ENCODE assay signal across 10 mouse cellular contexts in genomic region chr14:24216678-24217361, GRCm38 (mm10). TPM values are rescaled to one million over a fixed set of nuclear protein-coding genes. Genes with fewer than 3 reads are reported as not detected.
DNase-seq lines count a peak whose midpoint lies in the region; ATAC-seq and TF ChIP-seq lines count a peak whose summit lies in the region.
"Had no signal": no experiment of that assay in that cellular context is flagged by ENCODE, and none has a peak within 500 bp of the region (broad histone marks: within the 10 kb centered on the region; RNA-seq: fewer than 3 reads in every experiment).

No protein-coding gene starts in this region.

- no peak overlapping the region for H3K4me3 ChIP-seq in heart, embryonic 12.5 days
- H3K4me3 ChIP-seq in layer of hippocampus, adult 2 months = no peak overlapping the region
- no peak overlapping the region for H3K4me3 ChIP-seq in embryonic facial prominence, embryonic 11.5 days (ENCODE audit: low read depth, low read length)
- no peak overlapping the region for H3K4me3 ChIP-seq in limb, embryonic 11.5 days (ENCODE audit: low read depth, low read length)
- H3K4me3 ChIP-seq: midbrain, embryonic 12.5 days had no signal

- H3K36me3 ChIP-seq in heart, embryonic 12.5 days = no peaks in the 10 kb centered on the region
- no peaks in the 10 kb centered on the region for H3K36me3 ChIP-seq in embryonic facial prominence, embryonic 11.5 days (replicated peaks; ENCODE audit: control insufficient read depth, insufficient read depth, low read depth, low read length)
- H3K36me3 ChIP-seq in limb, embryonic 11.5 days (ENCODE audit: control insufficient read depth, insufficient read depth, low read length) = no peaks in the 10 kb centered on the region
- H3K36me3 ChIP-seq: midbrain, embryonic 12.5 days had no signal

- no peaks in the 10 kb centered on the region for H3K9me3 ChIP-seq in heart, embryonic 12.5 days (replicated peaks)
- H3K9me3 ChIP-seq in embryonic facial prominence, embryonic 11.5 days (replicated peaks; ENCODE audit: control insufficient read depth, low read length) = no peaks in the 10 kb centered on the region
- no peaks in the 10 kb centered on the region for H3K9me3 ChIP-seq in limb, embryonic 11.5 days (ENCODE audit: control insufficient read depth, low read length)
- H3K9me3 ChIP-seq: midbrain, embryonic 12.5 days had no signal

- no peak overlapping the region for H3K4me2 ChIP-seq in heart, embryonic 12.5 days
- H3K4me2 ChIP-seq in embryonic facial prominence, embryonic 11.5 days (ENCODE audit: low read depth, low read length) = no peak overlapping the region
- no peak overlapping the region for H3K4me2 ChIP-seq in limb, embryonic 11.5 days (ENCODE audit: low read depth, severe bottlenecking)
- H3K4me2 ChIP-seq: midbrain, embryonic 12.5 days had no signal

- ATAC-seq in heart, embryonic 12.5 days (ENCODE audit: insufficient number of reproducible peaks, low FRiP score) = no peak
- ATAC-seq in embryonic facial prominence, embryonic 11.5 days (replicated peaks; ENCODE audit: insufficient number of reproducible peaks, low FRiP score, low TSS enrichment, low read depth) = no peak
- no peak; the same call in 1 of the 2 replicates for ATAC-seq in limb, embryonic 11.5 days (ENCODE audit: insufficient number of reproducible peaks, low FRiP score, low TSS enrichment, low read depth)

- H3K27ac ChIP-seq in heart, embryonic 12.5 days (ENCODE audit: poor library complexity, severe bottlenecking) = no peak overlapping the region
- H3K27ac ChIP-seq in layer of hippocampus, adult 2 months = peak overlapping the region; percentile 80
- peak overlapping the region; percentile 13; the same call in 1 of the 2 replicates for H3K27ac ChIP-seq in embryonic facial prominence, embryonic 11.5 days (replicated peaks; ENCODE audit: low read depth, low read length)
- peak overlapping the region; percentile 47 for H3K27ac ChIP-seq in limb, embryonic 11.5 days (replicated peaks; ENCODE audit: low read depth, low read length)
- H3K27ac ChIP-seq: midbrain, embryonic 12.5 days had no signal

- TF ChIP-seq CTCF in layer of hippocampus, adult 2 months (conservative IDR thresholded peaks at IDR 0.05) = no peak

- DNase-seq in heart, adult 11 months = no peak
- no peak for DNase-seq in layer of hippocampus, adult 2 months (ENCODE audit: low spot score in 2 of 2)
- no peak for DNase-seq in layer of hippocampus, postnatal 25 days (ENCODE audit: extremely low spot score in 1 of 2, low spot score in 1 of 2)
- DNase-seq in embryonic facial prominence, embryonic 11.5 days (ENCODE audit: low spot score) = no peak
- DNase-seq in limb, embryonic 11.5 days (ENCODE audit: low spot score) = no peak
- DNase-seq in urinary bladder, postnatal 36 days (ENCODE audit: low spot score in 2 of 2) = no peak
- DNase-seq: cerebellum, adult 11 months; gastrocnemius, postnatal 14 days had no signal

- peaks cover 81% of the 10 kb centered on the region for H3K4me1 ChIP-seq in heart, embryonic 12.5 days (replicated peaks)
- peaks cover 2% of the 10 kb centered on the region; the same call in 1 of the 2 replicates for H3K4me1 ChIP-seq in embryonic facial prominence, embryonic 11.5 days (ENCODE audit: control insufficient read depth, insufficient read depth, low read length)
- peaks cover 49% of the 10 kb centered on the region for H3K4me1 ChIP-seq in limb, embryonic 11.5 days (ENCODE audit: control insufficient read depth, insufficient read depth, low read length)

- 0 out of 2 replicates have a peak overlapping the region, but pooled peaks have one; percentile 10 for H3K9ac ChIP-seq in heart, embryonic 12.5 days
- H3K9ac ChIP-seq in embryonic facial prominence, embryonic 11.5 days (replicated peaks; ENCODE audit: low read length) = no peak overlapping the region
- H3K9ac ChIP-seq in limb, embryonic 11.5 days (ENCODE audit: low read length) = peak overlapping the region; percentile 22; the same call in 1 of the 2 replicates
- H3K9ac ChIP-seq: midbrain, embryonic 12.5 days had no signal

- H3K27me3 ChIP-seq in heart, embryonic 12.5 days (replicated peaks) = no peaks in the 10 kb centered on the region
- no peaks in the 10 kb centered on the region for H3K27me3 ChIP-seq in embryonic facial prominence, embryonic 11.5 days (ENCODE audit: control insufficient read depth, insufficient read depth, low read length)
- H3K27me3 ChIP-seq in limb, embryonic 11.5 days (ENCODE audit: control insufficient read depth, insufficient read depth, low read length) = no peaks in the 10 kb centered on the region
- H3K27me3 ChIP-seq: midbrain, embryonic 12.5 days had no signal

- 49% methylated on average over 11 of the region's 11 CpGs for WGBS in heart, embryonic 12.5 days
- WGBS in embryonic facial prominence, embryonic 11.5 days = 54% methylated on average over 11 of the region's 11 CpGs
- 53% methylated on average over 11 of the region's 11 CpGs for WGBS in limb, embryonic 11.5 days

RNA-seq across cellular contexts. Expression of gene Dlg5, which starts 28.9 kb away (rescaled TPM):
- 13.6 and 16.2 TPM in 2 replicates for polyA plus RNA-seq in heart, embryonic 12.5 days (2016; fragmentation: Nextera tagmentation; extraction: Ambion mirVana)
- total RNA-seq in layer of hippocampus, adult 2 months (2021) = 10 to 100 TPM; 62.7 to 64.0 TPM
- total RNA-seq in layer of hippocampus, postnatal 25 days (2021) = 10 to 100 TPM; 52.0 to 54.3 TPM
- 35.9 and 36.0 TPM in 2 replicates for polyA plus RNA-seq in embryonic facial prominence, embryonic 11.5 days (2014; fragmentation: Nextera tagmentation; extraction: Ambion mirVana)
- polyA plus RNA-seq in limb, embryonic 11.5 days (2014; fragmentation: Nextera tagmentation; extraction: Ambion mirVana) = 45.5 and 50.1 TPM in 2 replicates
